Mouse (Mus musculus): ENCODE measurements around the gene Krt88. TPM values are rescaled to one million over a fixed set of nuclear protein-coding genes. Genes with fewer than 3 reads are reported as not detected.
A peak's percentile ranks its signal among the peaks of the same experiment; 100 is the strongest.

Krt88 gene
- polyA plus RNA-seq, 1 experiment from 2014 or later: not detected

GRCm38 (mm10) chr15:101479007-101479665 is 31.6 kb downstream of the Krt88 start:
- Histone ChIP-seq H3K4me2 (replicated peaks) (peak overlapping the region; percentile 63), H3K9ac (no peak overlapping the region), H3K27ac (replicated peaks) (no peak overlapping the region), H3K4me1 (peaks cover 9% of the 10 kb centered on the region), H3K9me3 (replicated peaks) (no peaks in the 10 kb centered on the region), H3K4me3 (replicated peaks) (peak overlapping the region; percentile 31), H3K36me3 (no peaks in the 10 kb centered on the region), H3K27me3 (0 out of 2 replicates have a peak, but pooled peaks cover 2% of the 10 kb centered on the region)
- 6% methylated on average over 31 of the region's 31 CpGs for WGBS
- ATAC-seq (ENCODE audit: insufficient number of reproducible peaks, low FRiP score, low TSS enrichment, low read depth): peak; percentile 16; the same call in 1 of the 2 replicates

DNA sequence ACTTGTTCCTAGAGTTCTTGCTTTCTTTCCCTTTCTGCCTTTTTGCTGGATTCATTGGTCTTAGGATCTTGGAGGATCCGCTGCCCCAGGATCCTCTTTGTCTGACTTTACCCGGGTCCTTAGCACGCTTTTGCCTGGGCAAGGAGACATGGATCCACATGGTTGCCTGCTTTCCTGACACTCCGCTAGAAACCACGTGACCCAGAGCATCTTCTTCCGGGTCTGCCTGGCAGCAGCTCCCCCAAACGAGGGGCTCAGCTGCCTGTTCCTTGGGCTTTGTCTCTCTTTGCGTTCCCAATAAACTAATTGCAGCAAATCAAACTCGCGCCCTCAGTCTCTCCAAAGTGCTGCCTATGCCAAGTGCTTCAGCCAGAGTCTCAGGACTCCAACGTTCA is 32.1 kb downstream of the Krt88 start:
- no peaks in the 10 kb centered on the region for H3K36me3 ChIP-seq
- no peak overlapping the region for H3K27ac ChIP-seq (replicated peaks)
- 0 out of 2 replicates have a peak, but pooled peaks cover 2% of the 10 kb centered on the region for H3K27me3 ChIP-seq
- peak overlapping the region; percentile 63 for H3K4me2 ChIP-seq (replicated peaks)
- no peaks in the 10 kb centered on the region for H3K9me3 ChIP-seq (replicated peaks)
- ATAC-seq (ENCODE audit: insufficient number of reproducible peaks, low FRiP score, low TSS enrichment, low read depth): no peak
- H3K9ac ChIP-seq: no peak overlapping the region
- H3K4me1 ChIP-seq: peaks cover 9% of the 10 kb centered on the region
- 33% methylated on average over 11 of the region's 11 CpGs for WGBS
- peak overlapping the region; percentile 31 for H3K4me3 ChIP-seq (replicated peaks)

DNA sequence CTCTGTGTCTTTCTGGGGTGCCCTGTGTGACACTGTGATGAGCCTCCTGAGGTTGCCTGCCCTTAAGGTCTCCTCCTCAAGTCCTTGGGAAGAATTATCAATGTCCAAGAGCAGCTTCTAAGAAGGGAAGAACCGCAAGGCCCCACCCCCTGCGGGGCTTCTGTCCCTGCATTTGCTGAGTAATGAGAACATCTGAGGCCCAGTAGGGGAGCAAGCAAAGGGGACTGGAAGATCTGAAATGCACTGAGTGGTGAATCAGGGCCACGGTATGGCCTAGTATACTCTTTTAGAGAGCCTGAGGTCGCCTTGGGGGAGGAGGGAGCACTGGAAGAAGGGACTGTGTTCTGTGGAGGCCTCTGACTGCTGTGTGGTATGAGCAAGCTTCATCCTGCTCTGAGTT is 34.5 kb downstream of the Krt88 start:
- Histone ChIP-seq H3K27ac (replicated peaks) (no peak overlapping the region), H3K4me1 (peaks cover 9% of the 10 kb centered on the region), H3K36me3 (no peaks in the 10 kb centered on the region), H3K4me2 (replicated peaks) (no peak overlapping the region), H3K9ac (no peak overlapping the region), H3K4me3 (replicated peaks) (no peak overlapping the region), H3K27me3 (0 out of 2 replicates have a peak, but pooled peaks cover 2% of the 10 kb centered on the region), H3K9me3 (replicated peaks) (no peaks in the 10 kb centered on the region)
- 31% methylated on average over 4 of the region's 4 CpGs for WGBS
- no peak for ATAC-seq (ENCODE audit: insufficient number of reproducible peaks, low FRiP score, low TSS enrichment, low read depth)

- H3K4me2 ChIP-seq (replicated peaks): no peak overlapping the region
- WGBS: 60% methylated on average over 1 of the region's 1 CpGs
- no peaks in the 10 kb centered on the region for H3K36me3 ChIP-seq
- H3K27me3 ChIP-seq: no peaks in the 10 kb centered on the region
- ATAC-seq (ENCODE audit: insufficient number of reproducible peaks, low FRiP score, low TSS enrichment, low read depth): no peak
- H3K9ac ChIP-seq: no peak overlapping the region
- H3K4me1 ChIP-seq: peaks cover 9% of the 10 kb centered on the region
- no peaks in the 10 kb centered on the region for H3K9me3 ChIP-seq (replicated peaks)
- no peak overlapping the region for H3K4me3 ChIP-seq (replicated peaks)
- no peak overlapping the region for H3K27ac ChIP-seq (replicated peaks)
Measured at GRCm38 (mm10) chr15:101483646-101484045, 36.1 kb downstream of the Krt88 start.

DNA sequence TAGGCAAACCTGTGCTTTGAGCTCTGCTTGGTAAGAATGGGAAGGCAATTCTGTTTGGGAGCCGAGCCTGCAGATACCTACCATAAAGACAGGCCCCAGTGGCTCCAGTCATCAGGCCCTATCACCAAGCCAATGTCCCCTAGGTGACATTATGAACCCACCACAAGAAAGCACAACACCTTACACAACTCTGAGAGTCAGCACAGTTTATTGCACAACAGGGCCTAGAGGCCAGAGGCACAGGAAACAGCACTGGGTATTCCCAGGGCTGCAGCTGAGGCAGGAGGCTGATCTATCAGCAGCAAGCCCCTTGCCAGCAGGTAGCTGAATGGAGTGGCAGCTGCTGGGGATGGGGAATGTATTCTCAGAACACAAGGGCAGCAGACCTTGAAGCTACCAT is 37.4 kb downstream of the Krt88 start:
- ATAC-seq (ENCODE audit: insufficient number of reproducible peaks, low FRiP score, low TSS enrichment, low read depth): no peak
- Histone ChIP-seq H3K27me3 (no peaks in the 10 kb centered on the region), H3K4me2 (replicated peaks) (no peak overlapping the region), H3K27ac (replicated peaks) (no peak overlapping the region), H3K9me3 (replicated peaks) (no peaks in the 10 kb centered on the region), H3K36me3 (no peaks in the 10 kb centered on the region), H3K4me3 (replicated peaks) (no peak overlapping the region), H3K4me1 (no peaks in the 10 kb centered on the region), H3K9ac (no peak overlapping the region)
- 68% methylated on average over 1 of the region's 1 CpGs for WGBS

DNA sequence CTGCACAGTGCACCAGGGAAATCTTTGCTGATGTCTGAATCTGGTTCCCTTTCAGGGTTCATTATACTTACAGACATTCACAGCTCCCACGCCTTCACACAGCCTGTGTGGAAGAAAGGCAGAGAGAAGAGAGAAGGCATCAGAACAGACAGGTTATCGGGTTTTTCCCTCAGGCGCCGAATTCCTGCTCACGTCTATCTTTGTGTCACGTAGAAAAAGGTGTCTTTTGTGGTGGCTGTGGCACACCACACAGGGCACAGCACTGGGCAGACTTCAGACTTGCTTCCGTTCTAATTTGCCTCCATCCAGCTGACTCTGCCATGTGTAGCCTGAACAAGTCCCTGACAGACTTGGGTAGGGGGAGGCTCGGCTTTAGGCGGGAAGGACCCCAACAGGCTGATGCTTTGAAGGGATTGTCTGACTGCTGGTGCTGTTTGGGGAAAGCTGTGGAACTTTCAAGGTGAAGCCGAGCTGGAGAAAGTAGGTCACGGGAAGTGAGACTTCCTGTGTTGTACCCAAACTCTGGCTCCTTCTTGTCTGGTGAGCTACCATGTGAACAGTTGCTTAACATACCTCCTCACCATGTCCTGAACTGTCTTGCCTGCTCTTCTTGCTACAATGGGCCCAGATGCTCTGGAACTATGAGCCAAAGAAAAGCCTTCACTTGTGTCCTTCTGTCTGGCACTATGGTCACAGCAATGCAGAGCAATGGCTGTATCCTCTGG is 38.5 kb downstream of the Krt88 start:
- Histone ChIP-seq H3K9me3 (replicated peaks) (no peaks in the 10 kb centered on the region), H3K4me3 (replicated peaks) (no peak overlapping the region), H3K4me1 (no peaks in the 10 kb centered on the region), H3K27me3 (no peaks in the 10 kb centered on the region), H3K27ac (replicated peaks) (no peak overlapping the region), H3K4me2 (replicated peaks) (no peak overlapping the region), H3K36me3 (no peaks in the 10 kb centered on the region), H3K9ac (no peak overlapping the region)
- ATAC-seq (ENCODE audit: insufficient number of reproducible peaks, low FRiP score, low TSS enrichment, low read depth): no peak
- 63% methylated on average over 11 of the region's 11 CpGs for WGBS

- no peak for ATAC-seq (ENCODE audit: insufficient number of reproducible peaks, low FRiP score, low TSS enrichment, low read depth)
- Histone ChIP-seq H3K27me3 (no peaks in the 10 kb centered on the region), H3K4me3 (replicated peaks) (no peak within 1 kb of the TSS), H3K4me1 (no peaks in the 10 kb centered on the region), H3K9ac (no peak within 1 kb of the TSS), H3K27ac (replicated peaks) (no peak within 1 kb of the TSS), H3K36me3 (no peaks in the 10 kb centered on the region), H3K9me3 (replicated peaks) (no peaks in the 10 kb centered on the region), H3K4me2 (replicated peaks) (no peak within 1 kb of the TSS)
- WGBS: 92% methylated on average over 6 of the region's 6 CpGs
Measured at GRCm38 (mm10) chr15:101491431-101491830, 43.9 kb downstream of the Krt88 start, which contains the start of gene Krt83. Gene Krt83 (minus strand): TSS chr15:101491512.

- Histone ChIP-seq H3K36me3 (no peaks in the 10 kb centered on the region), H3K4me1 (no peaks in the 10 kb centered on the region), H3K4me3 (replicated peaks) (no peak overlapping the region), H3K27ac (replicated peaks) (no peak overlapping the region), H3K9me3 (replicated peaks) (no peaks in the 10 kb centered on the region), H3K4me2 (replicated peaks) (no peak overlapping the region), H3K27me3 (no peaks in the 10 kb centered on the region), H3K9ac (no peak overlapping the region)
- WGBS: 48% methylated on average over 8 of the region's 8 CpGs
- no peak for ATAC-seq (ENCODE audit: insufficient number of reproducible peaks, low FRiP score, low TSS enrichment, low read depth)
Measured at GRCm38 (mm10) chr15:101492718-101493117, 45.2 kb downstream of the Krt88 start.

DNA sequence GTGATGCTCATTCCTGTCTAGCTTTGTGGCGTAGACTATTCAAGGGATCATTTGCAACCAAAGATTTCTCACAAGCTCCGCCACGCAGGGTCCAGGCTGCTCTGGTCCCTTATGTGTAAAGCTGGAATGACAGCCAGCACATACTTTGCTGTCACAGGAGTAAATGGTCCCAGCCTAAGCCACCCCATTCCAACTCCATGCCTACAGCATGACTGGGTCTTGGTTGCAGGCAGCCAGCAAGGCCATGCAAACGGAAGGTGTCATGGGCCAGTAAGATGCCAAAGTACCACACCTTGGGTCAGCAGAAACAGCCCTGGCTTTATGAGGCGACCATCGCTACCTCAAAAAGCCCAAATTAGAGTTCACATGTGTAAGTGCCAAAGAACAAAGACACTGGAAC is 46.2 kb downstream of the Krt88 start:
- no peak for ATAC-seq (ENCODE audit: insufficient number of reproducible peaks, low FRiP score, low TSS enrichment, low read depth)
- 91% methylated on average over 6 of the region's 6 CpGs for WGBS
- no peak overlapping the region for H3K9ac ChIP-seq
- no peaks in the 10 kb centered on the region for H3K36me3 ChIP-seq
- no peaks in the 10 kb centered on the region for H3K4me1 ChIP-seq
- no peak overlapping the region for H3K4me2 ChIP-seq (replicated peaks)
- no peak overlapping the region for H3K27ac ChIP-seq (replicated peaks)
- no peaks in the 10 kb centered on the region for H3K27me3 ChIP-seq
- no peak overlapping the region for H3K4me3 ChIP-seq (replicated peaks)
- H3K9me3 ChIP-seq (replicated peaks): no peaks in the 10 kb centered on the region

- WGBS: 29% methylated on average over 1 of the region's 1 CpGs
- no peaks in the 10 kb centered on the region for H3K9me3 ChIP-seq (replicated peaks)
- no peak for ATAC-seq (ENCODE audit: insufficient number of reproducible peaks, low FRiP score, low TSS enrichment, low read depth)
Measured at GRCm38 (mm10) chr15:101494203-101494602, 46.7 kb downstream of the Krt88 start.

GRCm38 (mm10) chr15:101495266-101495665 is 47.7 kb downstream of the Krt88 start:
- Histone ChIP-seq H3K36me3 (no peaks in the 10 kb centered on the region), H3K27me3 (no peaks in the 10 kb centered on the region), H3K9ac (no peak overlapping the region), H3K27ac (replicated peaks) (no peak overlapping the region), H3K4me1 (no peaks in the 10 kb centered on the region), H3K4me2 (replicated peaks) (no peak overlapping the region), H3K4me3 (replicated peaks) (no peak overlapping the region), H3K9me3 (replicated peaks) (no peaks in the 10 kb centered on the region)
- 59% methylated on average over 8 of the region's 8 CpGs for WGBS
- ATAC-seq (ENCODE audit: insufficient number of reproducible peaks, low FRiP score, low TSS enrichment, low read depth): no peak

More at GRCm38 (mm10) chr15:101494203-101494602, 46.7 kb downstream of the Krt88 start:
- Histone ChIP-seq H3K4me3 (replicated peaks) (no peak overlapping the region), H3K4me2 (replicated peaks) (no peak overlapping the region), H3K27ac (replicated peaks) (no peak overlapping the region), H3K27me3 (no peaks in the 10 kb centered on the region), H3K9ac (no peak overlapping the region), H3K36me3 (no peaks in the 10 kb centered on the region), H3K4me1 (no peaks in the 10 kb centered on the region)

All from embryonic facial prominence, embryonic 15.5 days (tissue).